Mouse (Mus musculus): ENCODE data around the gene Ceacam2. TPM values are rescaled to one million over a fixed set of nuclear protein-coding genes. Genes with fewer than 3 reads are reported as not detected.

Ceacam2 gene
- polyA plus RNA-seq (2015; fragmentation: Nextera tagmentation; extraction: Ambion mirVana): not detected in 2 replicates

DNA sequence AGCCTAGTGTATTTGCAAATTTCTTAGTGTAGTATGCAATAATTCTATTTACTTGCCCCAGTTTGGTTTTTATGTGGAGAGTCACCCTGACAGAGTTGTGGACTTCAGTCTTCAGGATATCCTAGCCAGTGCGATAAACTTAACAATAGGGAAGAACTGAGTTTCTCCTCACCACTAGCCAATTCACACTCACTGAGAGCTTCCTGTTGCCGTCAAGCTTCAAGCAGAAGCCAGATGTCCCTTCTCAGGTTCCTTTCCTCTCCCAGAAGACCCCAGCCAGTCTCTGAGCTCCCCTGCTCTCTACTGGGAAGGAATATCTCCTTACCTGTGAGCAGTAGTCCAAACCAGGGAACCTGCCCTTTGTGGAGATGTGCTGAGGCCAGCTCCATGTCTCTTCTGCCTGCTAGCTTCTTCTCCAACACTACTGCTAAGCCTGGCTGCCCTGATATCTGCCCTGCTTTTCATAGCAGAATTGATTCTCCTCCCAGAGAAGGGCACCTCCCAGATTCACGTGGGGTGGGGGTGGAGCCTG lies at the start of gene Ceacam2:
TSS of gene Ceacam2 (minus strand) at position 482 of the 532 bp plus-strand sequence.

GRCm38 (mm10) chr7:25477091-25477751 lies 62.4 kb downstream of the Ceacam2 start, which contains the start of gene Ceacam1:
Gene Ceacam1, minus strand, starts transcription at chr7:25477603.

Other genes with a start within 250 kb of the Ceacam2 start
- 37.1 and 53.3 TPM in 2 replicates for gene Pafah1b3, start 241.9 kb downstream of the Ceacam2 start, polyA plus RNA-seq (2015; fragmentation: Nextera tagmentation; extraction: Ambion mirVana)
- not detected in 2 replicates for gene Prr19, start 238.4 kb downstream of the Ceacam2 start, polyA plus RNA-seq (2015; fragmentation: Nextera tagmentation; extraction: Ambion mirVana)
- not detected in 2 replicates for gene Tmem145, start 233.8 kb downstream of the Ceacam2 start, polyA plus RNA-seq (2015; fragmentation: Nextera tagmentation; extraction: Ambion mirVana)
- 2.4 and 2.8 TPM in 2 replicates for gene Megf8, start 222.7 kb downstream of the Ceacam2 start, polyA plus RNA-seq (2015; fragmentation: Nextera tagmentation; extraction: Ambion mirVana)
- gene Cnfn, start 170.1 kb downstream of the Ceacam2 start, polyA plus RNA-seq (2015; fragmentation: Nextera tagmentation; extraction: Ambion mirVana): not detected in 2 replicates
- gene Lipe, start 141.1 kb downstream of the Ceacam2 start, polyA plus RNA-seq (2015; fragmentation: Nextera tagmentation; extraction: Ambion mirVana): 6.1 and 7.0 TPM in 2 replicates
- gene Cxcl17, start 127.0 kb downstream of the Ceacam2 start, polyA plus RNA-seq (2015; fragmentation: Nextera tagmentation; extraction: Ambion mirVana): not detected in 2 replicates
- 6.6 and 10.4 TPM in 2 replicates for gene Ceacam1, start 62.3 kb downstream of the Ceacam2 start, polyA plus RNA-seq (2015; fragmentation: Nextera tagmentation; extraction: Ambion mirVana)
- not detected in 2 replicates for gene Erich4, start 76.0 kb upstream of the Ceacam2 start, polyA plus RNA-seq (2015; fragmentation: Nextera tagmentation; extraction: Ambion mirVana)
- gene Dmac2, start 79.6 kb upstream of the Ceacam2 start, polyA plus RNA-seq (2015; fragmentation: Nextera tagmentation; extraction: Ambion mirVana): 13.1 and 16.7 TPM in 2 replicates
- 6.6 and 10.9 TPM in 2 replicates for gene B3gnt8, start 86.8 kb upstream of the Ceacam2 start, polyA plus RNA-seq (2015; fragmentation: Nextera tagmentation; extraction: Ambion mirVana)
- 28.4 and 36.6 TPM in 2 replicates for gene Bckdha, start 119.1 kb upstream of the Ceacam2 start, polyA plus RNA-seq (2015; fragmentation: Nextera tagmentation; extraction: Ambion mirVana)
- 97.0 and 103 TPM in 2 replicates for gene Exosc5, start 119.3 kb upstream of the Ceacam2 start, polyA plus RNA-seq (2015; fragmentation: Nextera tagmentation; extraction: Ambion mirVana)
- gene Tmem91, start 135.3 kb upstream of the Ceacam2 start, polyA plus RNA-seq (2015; fragmentation: Nextera tagmentation; extraction: Ambion mirVana): 2.6 and 2.9 TPM in 2 replicates
- 38.0 and 44.5 TPM in 2 replicates for gene B9d2, start 140.9 kb upstream of the Ceacam2 start, polyA plus RNA-seq (2015; fragmentation: Nextera tagmentation; extraction: Ambion mirVana)
- gene Tgfb1, start 147.1 kb upstream of the Ceacam2 start, polyA plus RNA-seq (2015; fragmentation: Nextera tagmentation; extraction: Ambion mirVana): 14.9 and 17.7 TPM in 2 replicates
- gene Ccdc97, start 179.2 kb upstream of the Ceacam2 start, polyA plus RNA-seq (2015; fragmentation: Nextera tagmentation; extraction: Ambion mirVana): 10.8 and 11.4 TPM in 2 replicates
- gene Hnrnpul1, start 214.9 kb upstream of the Ceacam2 start, polyA plus RNA-seq (2015; fragmentation: Nextera tagmentation; extraction: Ambion mirVana): 48.8 and 50.2 TPM in 2 replicates
- gene Axl, start 248.8 kb upstream of the Ceacam2 start, polyA plus RNA-seq (2015; fragmentation: Nextera tagmentation; extraction: Ambion mirVana): 53.3 and 71.1 TPM in 2 replicates